Mouse (Mus musculus) adipocyte (in vitro differentiated cells): ENCODE data around the gene Vps41.

ENCODE experiments used
- DNase-seq: peaks from one replicate; pipeline ENCODE4 v3.0.0-alpha.2; 2016; ENCODE audit warnings: low spot score

Vps41 gene

DNA sequence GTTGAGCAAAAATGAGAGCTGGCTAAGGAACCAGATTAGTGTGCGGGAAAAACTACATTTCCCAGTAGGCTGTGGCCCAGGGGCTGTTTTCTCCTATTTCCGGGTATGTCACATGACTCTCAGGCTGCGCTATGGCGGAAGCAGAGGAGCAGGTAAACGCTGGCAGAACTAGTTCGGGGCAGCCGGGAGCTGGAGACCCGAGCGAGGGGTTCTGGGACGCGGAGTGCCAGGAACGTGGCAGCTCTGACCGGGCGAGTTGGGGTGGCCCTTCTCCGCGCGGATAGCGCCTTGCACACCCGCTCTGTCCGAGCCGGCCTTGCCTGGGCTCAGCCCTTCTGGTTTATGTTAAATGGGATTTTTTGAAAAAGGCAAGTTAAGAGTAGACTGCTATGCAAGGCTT lies at the start of gene Vps41:
Vps41 (plus strand) TSS at position 102 of the 400 bp plus-strand sequence.
- DNase-seq, result peak; percentile 82

DNA sequence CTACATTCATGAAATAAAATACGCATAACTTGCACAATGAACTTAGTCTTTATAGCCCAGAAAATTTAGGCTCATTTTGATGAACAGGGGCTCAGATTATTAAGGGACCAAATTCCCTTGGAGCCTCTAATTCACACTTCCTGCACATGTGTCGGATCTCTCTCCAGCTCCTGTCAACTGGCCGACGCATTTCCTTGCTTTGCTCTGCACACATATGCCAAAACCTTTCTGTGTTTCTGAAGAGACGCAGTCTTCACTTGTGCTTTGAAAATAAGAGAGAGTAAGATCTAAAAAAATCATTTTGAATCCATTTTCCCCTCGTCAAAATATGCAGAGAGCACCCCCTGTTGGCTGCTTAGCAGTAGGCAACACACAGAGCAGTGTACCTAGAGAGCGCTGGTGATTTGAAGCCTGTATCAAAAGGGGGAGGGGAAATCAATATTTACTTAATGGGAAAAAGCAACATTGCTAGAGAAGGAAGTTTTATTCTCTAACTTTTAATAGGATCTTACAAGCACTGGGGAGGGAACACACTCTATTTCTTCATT lies 18.5 kb upstream of the Vps41 start:
- DNase-seq, result peak; percentile 14

DNA sequence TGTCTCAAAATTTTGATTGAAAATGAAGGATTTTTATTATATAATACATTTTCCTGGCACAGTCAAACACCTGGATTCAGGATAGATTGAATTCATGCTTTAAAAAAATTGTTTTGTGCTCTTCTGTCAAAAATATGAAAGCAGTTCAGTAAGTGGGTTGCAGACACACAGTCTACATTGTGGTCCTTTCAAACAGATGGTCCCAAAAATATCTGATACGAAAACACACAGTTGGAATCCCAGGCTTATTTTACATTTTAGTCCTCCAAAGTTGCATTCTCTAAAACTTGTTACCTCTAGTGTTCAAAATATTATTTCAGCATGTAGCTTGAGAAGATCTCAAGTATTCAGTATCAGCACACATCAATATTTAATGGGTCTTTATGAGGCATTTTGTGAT lies 5.4 kb upstream of the Vps41 start:
- no peak for DNase-seq

DNA sequence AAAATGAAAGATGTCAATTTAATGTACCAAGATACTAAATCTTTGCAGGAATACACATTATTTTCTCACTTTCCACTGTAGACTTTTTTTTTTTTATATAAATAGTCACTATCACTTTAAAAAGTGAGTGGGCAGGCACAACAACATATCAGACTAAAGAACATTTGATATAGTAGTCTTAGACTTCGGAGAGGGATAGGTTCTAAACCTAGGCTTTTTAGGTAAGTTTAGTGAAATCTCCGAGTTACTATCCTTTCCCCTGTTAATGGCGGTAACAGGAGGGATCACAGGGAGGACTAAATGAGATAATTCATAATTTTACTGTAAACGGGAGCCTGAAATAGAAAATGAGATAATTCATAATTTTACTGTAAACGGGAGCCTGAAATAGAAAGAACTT lies 379 bp upstream of the Vps41 start:
- DNase-seq, result peak; percentile 7

DNA sequence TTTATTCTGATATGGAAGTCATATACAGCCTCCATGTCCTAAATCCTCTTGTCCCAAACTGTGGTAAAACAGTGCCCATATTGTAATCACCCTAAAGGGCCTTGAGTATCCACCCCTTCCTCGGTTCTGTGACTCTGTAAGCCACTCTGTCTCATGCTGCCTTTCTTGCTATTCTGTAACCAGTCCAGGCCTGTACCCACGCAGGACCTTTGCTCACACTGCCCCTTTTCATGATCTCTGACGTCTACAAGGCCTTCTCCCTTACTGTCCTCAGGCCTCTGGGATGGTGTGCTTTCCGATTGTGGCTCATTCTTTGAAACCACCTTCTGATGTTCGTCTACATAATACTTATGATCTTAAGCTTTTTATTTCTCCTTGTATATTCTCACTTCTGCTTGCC lies 1.4 kb downstream of the Vps41 start:
- DNase-seq, result peak; percentile 21

DNA sequence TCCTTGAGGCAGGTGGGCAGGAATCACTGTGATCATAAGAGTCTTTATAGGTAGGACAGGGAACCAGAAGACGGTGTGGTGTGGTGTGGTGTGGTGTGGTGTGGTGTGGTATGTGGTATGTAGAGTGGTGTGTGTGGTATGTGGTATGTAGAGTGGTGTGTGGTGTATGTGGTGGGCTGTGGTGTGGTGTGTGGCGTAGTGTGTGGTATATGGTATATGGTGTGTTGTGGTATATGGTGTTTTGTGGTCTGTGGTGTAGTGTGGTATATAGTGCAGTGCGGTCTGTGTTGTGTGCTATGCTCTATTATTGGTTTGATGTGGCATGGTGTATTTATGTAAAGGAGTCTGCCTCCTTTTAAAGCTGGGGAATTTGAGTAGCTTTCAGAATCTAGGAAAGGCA lies 13.6 kb downstream of the Vps41 start:
- no peak for DNase-seq

DNA sequence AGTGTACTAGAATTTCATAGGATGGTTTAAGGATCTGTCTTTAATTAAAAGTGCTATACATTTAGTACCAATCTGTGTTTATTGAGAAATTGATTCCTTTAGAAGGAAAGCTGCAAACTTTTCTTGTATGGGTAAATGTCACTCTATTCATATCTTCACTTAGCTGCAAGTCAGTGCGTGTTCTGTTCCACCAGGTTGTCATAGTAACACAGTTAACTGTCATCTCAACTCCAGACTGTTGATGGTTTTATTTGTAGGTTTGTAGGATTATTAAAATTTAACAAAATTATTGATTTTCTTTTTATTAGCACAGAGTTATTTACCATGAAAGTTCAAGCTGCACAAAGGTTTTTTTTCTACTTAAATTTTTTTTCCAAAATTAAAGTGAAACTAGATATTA lies 19.5 kb downstream of the Vps41 start:
- no peak for DNase-seq

DNA sequence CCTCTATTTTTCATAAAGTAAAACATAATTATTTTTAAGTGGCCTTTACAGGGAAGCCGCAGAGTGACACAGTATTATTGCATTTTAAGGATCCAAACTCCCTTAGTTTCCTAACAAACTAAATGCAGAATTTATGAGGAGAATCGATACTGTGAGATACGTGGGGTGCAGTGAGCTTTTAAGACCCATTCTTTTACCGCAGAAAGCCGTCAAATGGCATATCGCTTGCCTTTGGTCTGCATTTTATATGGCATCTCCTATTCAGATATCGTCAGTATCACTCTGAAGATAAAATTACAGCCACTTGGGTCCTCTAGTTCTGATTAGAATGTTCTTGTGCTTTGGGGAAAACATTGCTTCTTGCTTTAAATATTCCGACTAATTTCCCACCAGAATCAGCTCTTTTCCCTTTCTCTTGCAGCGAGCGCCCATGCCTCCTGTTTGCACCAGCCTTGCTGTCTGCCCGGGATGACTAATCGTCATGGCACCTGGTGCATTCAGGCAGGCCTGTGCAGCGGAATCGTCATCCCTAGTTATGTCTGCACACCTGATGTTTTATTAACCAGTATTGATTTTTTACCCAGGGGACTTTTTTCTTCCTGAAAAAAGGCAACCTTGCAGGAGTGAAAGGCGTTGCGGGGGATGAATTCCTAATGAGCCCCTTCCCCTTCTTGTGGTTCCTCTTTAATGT lies 26.6 kb downstream of the Vps41 start:
- DNase-seq, result no peak

DNA sequence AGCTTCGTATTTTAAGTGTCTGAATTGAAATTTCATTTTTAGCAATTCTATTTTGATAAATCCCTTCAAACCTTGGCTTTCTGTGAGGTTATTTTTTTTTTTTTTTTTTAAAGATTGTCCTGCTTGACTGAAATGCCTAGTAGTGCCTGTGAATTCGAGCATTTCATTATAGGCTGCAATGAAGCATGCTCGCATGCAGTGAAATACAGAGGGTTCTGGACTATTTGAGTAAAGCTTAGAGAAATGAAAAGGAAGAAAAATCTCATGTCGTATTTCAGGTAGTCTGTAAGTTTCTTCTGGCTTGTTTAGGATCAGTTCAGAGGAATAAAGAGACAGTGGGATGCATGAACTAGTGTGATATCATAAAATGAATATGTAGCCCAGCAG lies 27.2 kb downstream of the Vps41 start:
- no peak for DNase-seq

DNA sequence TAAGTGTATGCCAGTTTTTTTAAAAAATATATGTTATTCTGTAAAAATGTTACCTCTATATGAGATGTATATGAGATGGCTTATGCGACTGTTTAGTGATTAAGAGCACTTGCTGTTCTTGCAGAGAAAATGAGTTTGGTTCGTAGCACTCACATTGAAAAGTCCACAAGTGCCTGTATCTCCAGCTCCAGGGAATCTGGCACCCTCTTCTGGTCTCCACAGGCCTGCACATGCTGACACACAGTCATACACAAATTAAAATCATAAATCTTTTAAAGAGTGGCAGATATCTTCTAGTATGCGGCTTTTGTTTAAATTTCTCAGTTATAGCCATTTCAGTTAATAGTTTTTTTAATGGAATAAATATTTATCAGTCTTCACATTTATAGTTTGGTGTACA lies 40.9 kb downstream of the Vps41 start:
- DNase-seq, result peak; percentile 12

DNA sequence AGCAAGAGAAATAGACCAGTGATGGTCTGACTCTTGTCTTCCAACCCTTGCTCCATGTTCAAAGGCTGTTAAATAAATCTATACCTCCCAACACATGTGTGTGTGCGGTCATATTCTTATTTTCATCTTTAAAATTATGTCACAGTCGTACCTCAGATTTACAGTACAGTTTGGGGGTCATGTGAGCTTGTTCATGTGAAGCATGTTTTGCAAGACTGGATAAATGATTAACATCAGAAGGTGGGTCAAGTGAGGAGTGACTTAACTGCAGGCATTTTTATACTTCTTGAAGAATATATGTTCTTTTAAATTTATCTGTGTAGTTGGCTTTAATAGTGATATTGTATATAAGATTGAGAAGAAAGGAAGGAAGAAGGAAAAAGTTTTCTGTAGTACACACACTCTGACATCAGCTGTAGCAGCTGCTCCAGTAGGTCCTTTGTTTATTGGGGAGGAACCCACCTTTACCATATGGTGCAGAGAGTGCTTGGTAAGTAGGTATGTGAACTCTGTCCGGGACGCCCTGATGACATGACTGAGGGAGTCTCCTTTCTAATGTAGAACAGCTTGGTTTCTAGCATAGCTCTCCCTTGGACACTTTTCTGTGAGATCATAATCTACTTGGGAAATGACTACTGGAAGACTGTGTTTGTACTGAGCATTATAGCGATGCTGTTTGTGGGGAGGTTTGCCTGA lies 42.4 kb downstream of the Vps41 start:
- DNase-seq, result no peak

DNA sequence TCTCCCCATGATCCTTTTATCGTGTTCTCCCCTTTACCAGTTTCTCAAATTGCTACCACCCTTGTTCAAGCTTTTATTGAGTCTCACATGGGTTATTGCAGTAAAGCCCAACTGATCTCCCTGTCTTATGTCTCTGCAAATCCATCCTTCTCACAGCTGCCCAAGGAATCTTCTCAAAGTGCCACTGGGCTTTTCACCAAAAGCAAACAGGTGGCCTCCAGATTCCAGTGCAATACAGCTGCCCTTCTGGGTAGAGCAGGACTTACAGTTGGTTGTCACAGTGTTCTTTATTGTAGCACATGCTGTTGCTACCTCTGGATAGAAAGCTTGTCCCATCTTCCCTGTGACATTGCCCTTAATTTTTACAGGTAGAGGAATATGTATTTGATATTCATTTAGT lies 44.4 kb downstream of the Vps41 start:
- no peak for DNase-seq

DNA sequence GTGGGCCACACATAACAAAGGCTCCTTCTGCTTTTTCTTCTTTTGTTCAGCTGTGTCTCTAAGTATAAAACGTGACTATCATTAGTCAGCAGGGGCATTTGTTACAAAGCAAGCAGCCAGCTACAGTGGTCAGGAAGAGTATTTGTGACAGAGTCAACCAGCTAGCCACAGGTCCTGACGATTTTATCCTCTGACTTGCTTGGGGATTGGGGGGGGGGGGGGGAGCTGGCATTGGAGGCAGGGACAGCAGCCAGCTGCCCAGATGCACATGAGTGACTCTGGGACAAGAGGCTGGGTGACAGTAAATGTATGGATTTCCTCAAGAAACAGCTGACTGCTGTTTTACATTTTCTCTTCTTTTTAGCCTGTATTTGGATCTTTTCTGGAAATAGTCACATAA lies 50.8 kb downstream of the Vps41 start:
- DNase-seq, result no peak

DNA sequence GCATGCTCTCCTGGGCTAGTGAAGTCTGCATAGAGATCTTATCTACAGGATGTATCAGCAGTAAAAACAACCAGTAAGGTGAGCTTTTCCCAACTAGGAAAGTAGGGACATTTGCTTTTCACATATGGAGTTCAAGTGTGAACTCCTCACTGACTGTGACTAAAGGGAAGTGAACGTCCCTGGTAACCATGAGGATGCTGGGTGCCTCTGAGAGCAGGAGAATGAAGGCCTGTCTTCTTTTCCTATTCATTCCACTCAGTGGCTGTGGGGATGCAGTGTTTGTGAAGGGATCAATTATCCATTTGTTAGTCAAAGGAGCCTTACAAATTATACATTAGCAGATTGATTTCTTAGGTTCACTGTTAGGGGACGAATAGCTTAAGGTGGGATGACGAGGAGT lies 51.4 kb downstream of the Vps41 start:
- no peak for DNase-seq

DNA sequence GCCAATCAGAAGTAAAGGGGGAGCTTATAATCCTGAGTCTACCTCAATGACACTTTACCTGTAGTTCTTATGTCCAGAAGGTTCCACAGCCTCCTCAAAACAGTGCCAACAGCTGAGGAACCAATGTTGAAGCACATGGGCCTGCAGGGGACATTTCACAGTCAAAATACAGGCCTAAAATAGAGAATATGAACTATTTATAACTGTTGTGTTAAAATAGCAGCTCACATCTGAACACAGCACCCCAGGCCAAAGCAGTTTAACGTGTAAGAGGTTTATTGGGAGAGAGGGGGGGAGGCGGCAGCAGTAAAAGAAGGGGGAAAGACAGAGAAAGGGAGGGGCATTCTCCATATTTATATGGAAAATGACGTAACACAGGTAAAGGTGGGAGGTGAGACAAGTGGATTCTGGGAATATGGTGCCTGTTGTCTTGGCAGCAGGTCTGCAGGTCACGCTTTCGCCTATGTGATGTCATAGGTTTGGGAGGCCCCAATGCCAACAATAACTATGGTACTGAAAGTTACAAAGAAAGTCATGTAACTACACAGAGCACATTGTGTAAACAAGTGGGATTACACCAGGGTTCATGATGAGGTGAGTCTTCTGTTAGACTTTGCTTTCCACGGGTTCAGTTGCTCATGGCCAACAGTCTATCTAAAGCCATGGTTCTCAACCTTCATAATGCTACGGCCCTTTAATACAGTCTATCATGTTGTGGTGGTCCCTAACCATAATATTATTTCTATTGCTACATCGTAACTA lies 56.5 kb downstream of the Vps41 start:
- DNase-seq, result no peak

DNA sequence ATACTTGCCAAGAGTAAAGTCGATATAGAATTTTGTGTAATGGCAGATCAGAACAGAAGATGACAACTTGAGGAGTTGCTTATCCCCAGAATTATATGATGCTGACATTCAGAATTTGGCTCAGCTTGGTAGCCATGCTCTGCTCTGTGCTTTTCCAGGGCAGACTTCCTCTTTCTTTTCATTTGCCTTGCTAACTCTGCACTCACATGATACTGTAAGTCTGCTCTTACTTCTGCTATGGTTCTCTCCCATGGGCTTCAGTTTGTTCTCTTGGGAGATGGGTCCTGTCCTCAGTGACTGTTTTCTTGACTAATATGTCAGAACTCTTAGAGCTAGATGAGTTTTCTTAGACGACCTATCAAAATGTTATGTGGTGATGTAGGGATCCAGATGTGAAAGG lies 64.2 kb downstream of the Vps41 start:
- no peak for DNase-seq

DNA sequence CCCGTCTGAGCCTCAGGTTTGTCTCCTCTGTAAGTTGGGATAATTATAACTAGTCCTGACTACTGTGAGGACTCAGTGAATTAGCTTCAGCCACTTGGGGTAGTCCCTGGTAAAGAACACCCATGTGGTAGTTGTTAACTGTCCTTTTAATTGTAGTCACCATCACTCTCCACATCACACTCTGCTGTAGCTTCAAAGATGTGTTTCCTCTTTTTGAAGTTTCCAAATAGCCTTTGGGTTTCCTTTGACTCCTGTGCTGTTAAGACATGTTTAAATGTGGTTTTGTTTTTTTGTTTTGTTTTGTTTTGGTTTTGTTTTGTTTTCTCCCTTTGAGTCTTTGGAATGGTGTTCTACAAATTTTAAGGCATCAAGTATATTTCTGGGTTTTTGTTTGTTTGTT lies 68.6 kb downstream of the Vps41 start:
- DNase-seq, result no peak

DNA sequence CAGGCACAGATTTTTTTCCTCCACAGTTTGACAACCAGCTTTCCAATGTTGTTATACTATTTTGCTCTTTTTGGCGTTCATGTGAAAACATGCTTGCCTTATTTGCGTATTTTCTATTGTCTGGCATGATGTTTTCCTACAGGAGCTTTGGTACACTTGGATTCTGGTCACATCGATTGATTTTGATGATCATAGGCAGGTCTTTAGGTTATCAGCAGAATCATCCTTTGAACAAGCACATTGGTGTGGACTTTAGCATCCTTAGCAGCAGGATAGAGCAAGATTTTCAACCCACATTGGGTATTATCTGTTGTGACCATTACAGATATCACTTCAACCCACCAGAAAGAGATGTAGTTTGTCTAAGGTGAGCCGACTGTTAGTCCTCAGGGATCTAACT lies 71.0 kb downstream of the Vps41 start:
- no peak for DNase-seq

DNA sequence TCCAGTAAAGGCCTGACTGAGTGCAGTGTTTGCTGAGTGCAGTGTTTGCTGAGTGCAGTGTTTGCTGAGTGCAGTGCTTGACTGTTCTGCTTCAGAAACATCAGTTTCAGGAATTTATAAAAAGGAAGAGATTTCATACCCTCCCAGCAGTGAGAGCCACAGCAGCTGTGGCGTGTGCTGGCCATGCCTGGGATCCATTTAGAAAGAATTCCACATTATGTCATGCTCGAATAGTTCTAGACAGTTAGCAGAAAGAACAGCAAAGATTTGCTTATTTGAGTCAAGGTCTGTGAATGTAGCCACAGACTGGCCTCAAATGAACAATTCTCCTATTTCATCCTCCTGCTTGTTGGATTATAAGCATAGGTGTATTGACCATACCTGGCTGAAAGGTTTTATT lies 71.6 kb downstream of the Vps41 start:
- DNase-seq, result no peak

DNA sequence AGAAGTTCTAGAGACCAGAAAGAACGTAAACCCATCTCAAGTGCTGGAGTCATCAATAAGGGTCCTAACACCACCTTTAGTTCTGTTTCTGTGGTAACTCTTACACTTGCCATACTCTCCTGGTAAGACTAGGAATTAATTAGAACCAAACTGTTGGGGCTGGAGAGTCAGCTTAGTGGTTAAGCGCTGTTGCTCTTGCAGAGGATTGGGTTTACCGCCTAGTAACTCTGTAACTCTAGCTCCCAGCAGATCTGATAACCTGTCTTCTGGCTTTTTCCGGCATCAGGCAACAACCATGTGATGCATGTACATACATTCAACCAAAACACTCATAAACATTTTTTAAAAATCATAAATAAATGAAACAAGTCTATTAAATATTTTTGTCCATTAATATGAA lies 72.6 kb downstream of the Vps41 start:
- no peak for DNase-seq

DNA sequence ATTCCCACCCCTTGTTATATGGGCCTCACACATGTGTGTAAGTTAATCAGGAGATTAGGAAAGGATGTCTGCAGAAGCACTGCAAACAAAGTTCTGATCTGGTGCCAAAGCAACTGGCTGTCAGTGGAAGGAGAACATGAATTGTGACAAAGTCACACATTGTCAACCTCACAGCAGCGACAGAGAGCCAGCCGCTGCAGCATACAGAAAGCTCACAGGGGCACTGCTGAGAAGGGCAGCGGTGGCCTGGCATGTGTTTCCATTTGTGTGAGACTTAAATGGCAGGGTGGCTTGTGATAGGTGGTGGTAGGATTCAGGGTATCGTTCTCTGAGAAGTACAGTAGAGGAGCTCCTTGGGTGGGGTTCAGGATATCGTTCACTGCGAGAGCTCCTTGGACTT lies 73.0 kb downstream of the Vps41 start:
- DNase-seq, result no peak

DNA sequence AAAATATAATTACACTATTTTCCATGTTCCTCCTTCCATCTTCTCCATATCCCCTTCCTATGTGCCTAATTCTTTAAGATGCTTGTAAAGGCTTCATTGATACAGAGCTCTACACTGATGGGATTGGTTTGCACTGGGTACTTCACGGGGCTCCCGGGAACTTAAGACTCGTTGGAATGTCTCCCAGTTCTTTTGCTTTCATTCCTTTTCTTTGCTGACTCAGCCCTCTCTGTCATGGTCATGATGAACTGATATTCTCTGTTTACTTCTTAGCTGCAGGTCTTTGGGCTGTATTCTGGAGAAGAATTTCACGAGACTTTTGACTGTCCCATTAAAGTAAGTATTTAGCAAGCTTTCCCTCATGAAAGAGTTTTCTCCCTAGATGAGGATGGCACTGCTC lies 74.2 kb downstream of the Vps41 start:
- peak; percentile 22 for DNase-seq

DNA sequence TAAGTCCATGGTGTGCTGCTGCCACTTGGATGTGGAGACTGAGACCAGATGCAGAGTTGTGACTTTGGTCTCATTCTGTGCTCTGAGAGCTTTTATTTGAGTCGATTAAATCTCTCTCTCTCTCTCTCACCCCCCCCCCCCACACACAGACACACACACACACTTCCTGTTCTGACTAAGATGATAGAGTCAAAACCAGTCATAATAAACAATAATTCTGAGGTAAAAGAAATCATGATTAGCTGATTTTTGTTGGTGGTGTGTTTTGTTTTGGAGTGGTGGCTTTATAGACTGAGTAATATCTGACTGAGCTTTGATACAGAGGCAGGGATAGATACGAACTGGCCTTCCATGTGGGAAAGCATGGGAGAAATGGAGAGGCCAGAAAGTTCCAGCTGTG lies 74.6 kb downstream of the Vps41 start:
- DNase-seq, result no peak
